Mouse (Mus musculus) embryonic stem cell, embryonic (primary cell): Measurements from ENCODE around the gene Cep57.

ENCODE experiments used
- CTCF ChIA-PET, 4 experiments: fragments of 300-600 bp in 2 of 4; fragments of 350-600 bp in 2 of 4; sonication (Branson Sonifier 250); formaldehyde crosslinking; loops; one replicate each; lab custom pipeline; 2022; ENCODE audit warnings: inconsistent platforms in 2 of 4; lab: Charles Lee
- POLR2A ChIA-PET, 4 experiments: fragments of 300-600 bp in 2 of 4; fragments of 350-600 bp in 2 of 4; sonication (Branson Sonifier 250); formaldehyde crosslinking; loops; one replicate each; lab custom pipeline; 2022; ENCODE audit warnings: antibody characterized with exemption in 4 of 4, inconsistent platforms in 1 of 4; lab: Charles Lee

Gene Cep57

DNA sequence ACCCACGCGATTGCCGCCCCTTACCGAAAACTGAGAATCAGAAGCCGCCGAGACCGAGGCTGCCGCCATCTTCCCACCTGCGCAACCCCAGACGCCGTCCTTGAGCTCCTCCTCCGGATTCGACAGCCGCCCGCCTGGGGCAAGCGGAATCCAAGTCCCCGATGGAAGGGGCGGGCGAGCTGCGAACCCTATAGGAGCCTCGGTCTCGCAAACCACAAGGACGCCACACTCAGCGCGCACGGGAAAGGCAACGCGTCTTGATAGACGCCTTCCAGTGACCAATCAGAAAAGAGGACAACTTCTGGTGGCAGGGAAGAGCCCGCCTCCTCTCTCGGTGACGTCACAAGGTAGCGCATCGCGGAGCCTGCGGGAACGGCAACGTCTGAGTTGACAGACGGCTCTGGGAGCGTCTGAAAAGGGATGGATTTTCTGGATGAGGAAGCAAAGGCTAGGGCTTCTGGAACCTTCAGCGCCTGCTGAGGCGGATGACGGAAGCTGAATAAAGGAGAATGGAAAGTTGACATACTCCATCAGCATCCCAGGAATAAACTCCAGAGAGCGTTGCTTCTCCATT lies at the start of gene Cep57:
Gene Cep57 (minus strand): TSS at position 276 of the 574 bp plus-strand sequence.
- POLR2A ChIA-PET, result interaction anchor here (0.6 to 8.5 kb wide), 71 partner anchors 8 to 1531 kb away, joined by 3 to 185 read pairs (median 5); partner anchors contain the start of genes Cwc15 (in 4 of the 4), Kdm4d (in 4 of the 4), Mtmr2 (in 3 of the 4) and Sesn3 (in 3 of the 4)

DNA sequence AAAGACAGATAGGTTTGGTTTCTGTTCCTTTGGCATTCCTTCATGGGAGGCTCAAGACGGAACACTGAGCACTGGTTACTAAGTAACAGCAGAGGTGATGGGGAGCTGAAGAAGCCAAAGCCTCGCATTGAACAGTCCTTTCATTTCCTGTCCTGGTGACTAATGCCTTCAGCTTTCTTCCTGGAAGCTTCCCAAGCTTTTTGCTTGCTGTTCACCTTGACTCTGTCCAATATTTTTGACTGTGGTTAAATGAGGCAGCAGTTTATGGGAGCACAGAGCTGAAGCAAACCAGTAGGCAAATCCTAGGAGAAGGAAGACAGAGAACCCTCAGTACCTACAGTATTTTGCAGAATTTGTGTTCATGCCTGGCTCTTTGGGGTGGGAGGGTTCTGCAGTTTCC lies 48.4 kb upstream of the Cep57 start:
- POLR2A ChIA-PET, result no interaction called here
- CTCF ChIA-PET, result interaction anchor here in 2 of 4 experiments (0.7 to 0.9 kb wide), 3 partner anchors 15 to 515 kb away, joined by 3 to 4 read pairs (median 3); no protein-coding TSS in a partner anchor

More for the DNA sequence above, at the start of gene Cep57:
- CTCF ChIA-PET, result interaction anchor here (0.5 to 1.4 kb wide), 6 partner anchors 17 to 596 kb away, joined by 3 to 4 read pairs (median 4); no protein-coding TSS in a partner anchor

DNA sequence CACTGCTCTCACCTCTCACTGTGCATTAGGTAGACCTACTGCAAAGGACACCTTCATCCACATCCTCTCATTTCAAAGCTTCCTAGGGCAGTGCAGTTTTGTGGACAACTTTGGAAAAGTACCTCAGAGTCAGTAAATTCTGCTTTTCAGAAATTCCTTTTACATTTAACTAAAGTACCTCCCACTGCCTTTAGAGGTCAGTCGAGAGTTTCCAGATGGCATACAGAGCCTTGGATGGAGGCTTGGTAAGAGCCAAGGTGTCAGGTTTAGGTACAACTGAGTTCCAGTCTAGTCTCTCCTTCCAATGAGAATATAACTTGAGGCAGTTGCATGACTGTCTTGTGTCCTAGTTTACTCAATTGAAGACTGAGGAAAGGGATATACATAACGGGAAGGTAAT lies 47.5 kb upstream of the Cep57 start:
- CTCF ChIA-PET, result interaction anchor here in 1 of 4 experiments (0.5 to 0.7 kb wide), 2 partner anchors 16 to 1158 kb away, joined by 3 to 4 read pairs; no protein-coding TSS in a partner anchor
- POLR2A ChIA-PET, result interaction anchor here in 1 of 4 experiments (0.7 kb wide), 1 partner anchor 25 kb away, joined by 5 read pairs; no protein-coding TSS in a partner anchor

DNA sequence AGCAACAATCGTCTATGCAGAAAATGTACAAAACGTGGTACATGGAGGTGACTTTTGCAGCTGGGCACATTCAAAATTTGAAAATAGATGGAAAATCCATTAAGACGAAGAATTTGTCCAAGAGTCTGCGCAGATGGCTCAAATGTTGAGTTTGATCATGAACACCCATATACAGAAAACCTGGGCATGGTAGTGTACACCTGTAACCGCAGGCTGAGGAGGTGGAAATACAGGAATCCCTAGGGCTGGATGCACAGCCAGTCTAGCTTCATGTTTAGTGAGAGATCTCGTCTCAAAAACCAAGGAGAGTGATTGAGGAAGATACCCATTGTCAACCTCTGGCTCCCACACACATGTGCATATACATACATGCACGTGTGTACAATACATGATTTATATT lies 44.7 kb upstream of the Cep57 start:
- ChIA-PET POLR2A (no interaction called here), CTCF (no interaction called here)

DNA sequence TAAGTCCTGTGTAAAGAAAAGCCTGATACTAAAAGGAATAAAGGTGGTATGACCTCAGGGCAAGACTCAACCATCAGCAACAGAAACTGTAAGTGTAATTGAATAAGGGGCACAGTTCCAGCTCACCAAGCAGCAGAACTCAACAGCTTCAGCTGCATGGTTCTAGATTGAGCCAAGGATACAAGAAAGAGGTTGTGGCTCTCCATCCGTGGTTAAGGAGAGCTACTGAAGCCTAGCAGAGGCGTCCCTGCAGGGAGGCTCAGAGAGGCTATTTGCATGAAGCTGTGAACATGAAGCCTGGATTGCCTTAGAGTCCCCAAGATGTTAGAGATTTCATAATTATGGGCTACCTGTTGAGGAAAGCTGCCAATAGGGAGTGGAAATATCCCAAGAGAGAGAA lies 40.7 kb upstream of the Cep57 start:
- CTCF ChIA-PET, result interaction anchor here in 3 of 4 experiments (0.5 to 1.8 kb wide), 4 partner anchors 19 to 123 kb away, joined by 3 to 8 read pairs (median 3); no protein-coding TSS in a partner anchor
- POLR2A ChIA-PET, result no interaction called here

DNA sequence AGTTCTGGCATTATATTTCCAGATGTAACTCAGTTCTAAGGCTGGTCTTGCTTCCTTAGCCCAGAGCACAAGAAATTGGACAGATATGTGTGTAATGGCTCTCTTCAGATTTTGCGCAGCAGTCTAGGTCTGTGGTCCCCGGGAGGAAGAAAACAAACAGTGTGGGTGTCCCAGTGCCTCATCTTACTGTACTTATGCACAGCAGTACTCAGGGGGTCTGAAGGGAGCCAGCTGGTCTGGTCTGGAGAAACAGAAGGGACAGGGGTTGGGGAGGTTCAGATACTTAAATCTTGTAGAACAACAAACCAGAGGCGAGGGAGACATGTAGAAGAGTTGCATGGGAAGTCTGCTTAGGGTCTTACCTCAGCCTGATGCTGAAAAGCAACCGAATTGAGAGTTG lies 29.9 kb upstream of the Cep57 start:
- POLR2A ChIA-PET, result no interaction called here
- CTCF ChIA-PET, result no interaction called here

DNA sequence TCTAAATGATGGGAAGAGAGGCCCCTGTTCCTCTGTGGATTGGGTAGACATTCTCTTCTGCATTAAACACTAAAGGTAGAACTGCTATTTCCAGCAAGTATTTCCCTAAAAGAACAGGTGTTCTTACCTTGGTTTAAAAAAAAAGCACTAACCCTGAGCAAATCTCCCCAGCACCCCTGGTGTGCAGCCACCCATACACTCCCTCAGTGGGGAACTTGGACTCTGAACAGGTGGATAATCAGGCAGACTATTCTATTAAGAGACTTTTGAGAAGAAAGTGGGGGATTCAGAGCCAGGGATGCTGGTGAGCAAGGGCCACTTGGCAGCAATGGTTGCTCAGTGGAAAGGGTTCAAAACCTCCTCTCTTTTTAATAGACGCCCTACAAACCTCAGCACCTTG lies 29.3 kb upstream of the Cep57 start:
- POLR2A ChIA-PET, result no interaction called here
- CTCF ChIA-PET, result no interaction called here

DNA sequence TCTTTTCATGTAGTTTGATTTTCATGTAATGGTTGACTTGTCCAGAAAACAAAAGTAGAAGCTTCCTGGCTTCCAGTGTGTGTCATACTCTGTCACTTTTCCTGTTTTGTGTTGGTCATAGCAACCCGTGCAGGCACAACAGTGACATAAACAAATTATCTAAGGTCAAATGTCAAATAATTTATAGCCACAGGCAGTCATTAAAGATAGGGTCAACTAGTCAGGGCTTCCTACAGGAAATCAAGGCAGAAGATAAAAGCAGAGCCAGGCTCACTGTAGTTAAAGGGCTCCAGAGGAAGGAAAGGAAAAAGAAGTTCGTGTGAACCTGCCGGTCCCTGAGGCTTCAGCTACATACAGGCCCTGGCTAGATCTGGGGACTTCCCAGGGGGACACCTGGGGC lies 27.0 kb upstream of the Cep57 start:
- POLR2A ChIA-PET, result interaction anchor here in 1 of 4 experiments (0.6 to 1.9 kb wide), 3 partner anchors 11 to 179 kb away, joined by 3 to 6 read pairs (median 4); partner anchors contain the start of genes Cep57 and Fam76b
- CTCF ChIA-PET, result interaction anchor here in 1 of 4 experiments (0.8 kb wide), 1 partner anchor 226 kb away, joined by 3 read pairs; no protein-coding TSS in a partner anchor

DNA sequence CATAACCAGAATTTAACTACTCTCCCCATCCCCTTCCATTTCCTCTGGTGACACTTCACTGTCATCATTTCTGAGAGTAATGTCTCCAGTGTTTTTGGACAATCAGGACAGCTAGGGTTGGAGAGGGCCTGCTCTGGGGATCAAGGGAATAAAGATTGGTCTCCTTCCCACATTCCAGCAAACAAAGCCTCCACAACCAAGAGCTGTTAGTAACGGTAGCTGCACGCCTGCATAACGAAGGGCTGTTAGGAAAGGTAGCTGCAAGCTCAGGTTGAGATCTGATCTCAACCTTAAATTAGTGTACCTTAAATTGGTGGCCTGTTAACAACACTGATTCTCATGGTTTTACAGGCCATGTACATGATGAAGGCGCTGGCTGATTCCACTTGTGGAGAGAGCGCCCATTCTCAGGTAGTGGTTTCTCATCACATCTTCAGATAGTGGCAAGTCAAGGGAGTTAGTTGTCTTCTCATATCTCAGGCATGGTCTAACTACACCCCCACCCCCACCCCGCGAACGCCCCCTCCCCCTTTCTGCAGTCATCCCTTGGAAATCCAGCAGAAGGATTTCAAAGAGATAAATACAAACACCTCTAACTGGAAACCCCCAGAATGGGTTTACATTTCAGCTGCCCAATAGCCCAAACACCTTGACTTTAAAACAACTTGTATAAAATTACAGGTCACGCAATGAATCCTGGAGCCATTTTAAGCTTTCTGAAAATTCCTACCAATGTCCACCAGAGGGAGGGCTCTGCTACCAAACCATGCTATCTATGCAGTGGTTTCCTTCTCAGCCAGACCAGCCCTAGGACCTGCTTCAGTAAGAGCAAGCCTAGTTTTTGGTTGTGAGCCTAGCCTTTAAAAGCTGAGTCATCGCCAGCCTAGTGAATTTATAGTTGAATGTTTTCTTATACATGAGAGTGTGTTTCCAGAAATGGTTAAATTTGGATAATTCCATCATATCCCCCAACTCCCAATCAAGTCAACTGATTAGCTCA lies 21.9 kb upstream of the Cep57 start:
- CTCF ChIA-PET, result interaction anchor here (0.5 to 1.6 kb wide), 15 partner anchors 18 to 543 kb away, joined by 3 to 6 read pairs (median 3); partner anchors contain the start of genes Fam76b (in 2 of the 4) and Cep57 (in 1 of the 4)
- POLR2A ChIA-PET, result interaction anchor here (0.6 to 15.2 kb wide), 10 partner anchors 21 to 652 kb away, joined by 3 to 185 read pairs (median 4); partner anchors contain the start of genes Cep57 (in 3 of the 4), Fam76b (in 3 of the 4), Cwc15 (in 2 of the 4) and Kdm4d (in 1 of the 4)

DNA sequence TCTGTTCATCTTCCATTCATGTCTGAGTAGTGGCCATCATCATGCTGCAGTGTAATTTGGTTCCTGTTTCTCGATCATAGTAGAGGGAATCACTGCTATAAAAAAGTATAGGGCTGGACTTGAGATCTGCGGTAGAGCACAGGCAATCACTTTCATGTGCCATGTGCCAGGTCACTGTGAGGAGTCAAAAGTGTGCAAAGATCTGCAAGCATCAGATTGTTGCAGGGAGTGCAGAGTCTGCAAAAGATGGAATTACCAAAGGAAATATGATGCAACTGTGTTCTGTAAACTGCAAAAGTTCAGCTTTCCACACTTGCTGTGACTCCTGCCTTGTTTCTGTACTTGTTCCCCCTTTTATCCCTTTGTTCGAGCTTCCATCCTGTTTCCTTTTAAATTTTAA lies 20.7 kb upstream of the Cep57 start:
- ChIA-PET CTCF (interaction anchor here in 1 of 4 experiments (0.6 kb wide), 1 partner anchor 167 kb away, joined by 3 read pairs; no protein-coding TSS in a partner anchor), POLR2A (interaction anchor here (0.5 to 15.2 kb wide), 9 partner anchors 20 to 535 kb away, joined by 3 to 185 read pairs (median 3); partner anchors contain the start of genes Cep57 (in 3 of the 4) and Fam76b (in 3 of the 4))

DNA sequence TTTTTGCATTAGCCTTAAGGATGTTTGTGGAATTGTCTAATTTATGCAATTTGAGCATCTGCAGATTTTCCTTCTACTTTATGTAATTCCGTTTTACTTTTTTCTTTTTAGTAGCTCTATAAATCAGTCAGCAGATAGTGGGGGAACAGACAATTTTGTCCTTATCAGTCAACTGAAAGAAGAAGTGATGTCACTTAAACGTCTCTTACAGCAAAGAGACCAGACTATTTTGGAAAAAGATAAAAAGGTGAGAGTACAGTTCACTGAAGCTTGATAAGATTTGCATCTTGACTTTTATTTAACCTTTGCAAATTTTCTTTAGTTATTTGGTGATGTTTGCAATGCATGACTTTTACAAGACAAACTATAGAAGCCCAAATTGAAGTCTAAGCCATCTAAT lies 9.8 kb upstream of the Cep57 start:
- POLR2A ChIA-PET, result interaction anchor here in 2 of 4 experiments (2.6 to 15.2 kb wide), 2 partner anchors 9 to 10 kb away, joined by 12 to 185 read pairs; partner anchors contain the start of genes Fam76b (in 2 of the 2) and Cep57 (in 1 of the 2)
- CTCF ChIA-PET, result no interaction called here

DNA sequence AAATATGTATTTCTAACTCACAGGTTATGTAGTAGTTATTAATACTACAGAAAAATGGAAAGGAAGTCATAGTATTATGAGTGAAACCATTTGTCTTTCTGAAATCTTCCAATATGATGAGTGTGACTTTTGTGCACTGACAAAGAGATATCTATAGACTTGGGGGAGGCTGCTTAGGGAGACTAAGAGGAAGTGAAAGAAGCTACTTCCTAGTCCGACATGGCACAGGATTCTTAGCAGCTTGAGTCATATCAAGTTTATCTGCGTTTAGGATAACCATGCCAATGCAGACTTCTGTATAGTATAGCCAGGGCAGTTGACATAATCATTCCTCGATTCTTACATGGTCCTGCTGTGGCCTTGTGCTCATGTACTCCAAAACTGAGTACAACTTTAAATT lies 8.3 kb upstream of the Cep57 start:
- CTCF ChIA-PET, result no interaction called here

DNA sequence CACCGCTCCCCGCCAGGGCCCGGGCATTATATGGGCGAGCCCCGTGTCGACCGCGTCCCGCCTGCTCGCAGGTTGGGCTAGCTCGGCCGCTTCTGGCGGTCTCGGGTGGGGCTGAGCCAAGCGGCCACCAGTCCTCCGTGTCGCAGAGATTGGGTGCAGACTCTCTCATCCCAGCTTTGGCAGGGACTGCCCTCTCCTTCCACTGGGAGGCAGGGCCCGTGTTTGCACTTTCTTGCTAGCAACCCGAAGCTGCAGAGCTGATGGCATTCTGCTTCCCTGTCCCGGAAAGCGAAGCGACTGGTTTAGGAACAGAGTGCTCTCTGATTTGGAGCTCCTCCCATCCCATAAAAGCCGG lies 1.2 kb upstream of the Cep57 start:
- CTCF ChIA-PET, result interaction anchor here in 3 of 4 experiments (0.5 to 1.4 kb wide), 6 partner anchors 20 to 597 kb away, joined by 3 to 6 read pairs (median 4); no protein-coding TSS in a partner anchor
- POLR2A ChIA-PET, result interaction anchor here (0.5 to 8.5 kb wide), 69 partner anchors 8 to 1530 kb away, joined by 3 to 185 read pairs (median 5); partner anchors contain the start of genes Cwc15 (in 3 of the 4), Kdm4d (in 3 of the 4), Mtmr2 (in 3 of the 4) and Sesn3 (in 3 of the 4)

More for the DNA sequence above, 8.3 kb upstream of the Cep57 start:
- POLR2A ChIA-PET, result interaction anchor here in 3 of 4 experiments (0.5 to 15.2 kb wide), 5 partner anchors 8 to 24 kb away, joined by 3 to 185 read pairs (median 5); partner anchors contain the start of genes Fam76b (in 2 of the 3) and Cep57 (in 1 of the 3)

DNA sequence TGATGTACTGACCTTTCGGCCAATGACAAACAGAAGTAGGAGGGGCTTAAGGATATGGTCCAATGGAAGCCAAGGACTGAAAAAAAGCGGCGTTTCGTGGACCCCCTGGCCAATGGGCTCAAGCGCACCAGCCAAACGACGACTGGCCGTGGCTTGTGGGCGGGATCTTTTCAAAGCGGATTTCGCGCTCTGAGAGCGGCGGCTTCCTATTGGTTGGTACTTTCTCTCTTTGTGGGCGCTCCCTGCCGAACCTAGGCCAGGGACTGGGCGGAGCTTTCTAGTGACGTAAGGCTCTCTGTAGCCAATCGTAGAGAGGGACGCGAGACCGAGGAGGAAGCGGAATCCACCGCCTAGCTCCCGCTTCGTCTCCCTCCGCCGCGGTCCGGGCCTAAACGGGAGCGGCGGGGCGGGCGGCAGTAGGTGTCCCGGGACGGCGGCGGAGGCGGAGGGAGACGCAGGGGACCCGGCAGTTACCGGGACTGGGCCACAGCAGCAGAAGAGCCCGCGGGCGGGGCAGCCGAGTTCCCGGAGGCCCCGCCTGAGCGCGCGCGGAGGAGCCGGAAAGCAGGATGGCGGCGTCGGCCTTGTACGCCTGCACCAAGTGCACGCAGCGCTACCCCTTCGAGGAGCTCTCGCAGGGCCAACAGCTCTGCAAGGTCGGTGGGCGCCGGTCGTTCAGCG lies 639 bp upstream of the Cep57 start, which contains the start of gene Fam76b:
Gene Fam76b (plus strand): TSS at position 311 of the 681 bp plus-strand sequence.
- ChIA-PET CTCF (interaction anchor here (0.5 to 1.4 kb wide), 8 partner anchors 18 to 596 kb away, joined by 3 to 6 read pairs (median 3); no protein-coding TSS in a partner anchor), POLR2A (interaction anchor here (0.5 to 8.5 kb wide), 83 partner anchors 9 to 1530 kb away, joined by 3 to 185 read pairs (median 5); partner anchors contain the start of genes Cwc15 (in 4 of the 4), Kdm4d (in 4 of the 4), Mtmr2 (in 3 of the 4) and Sesn3 (in 3 of the 4))

DNA sequence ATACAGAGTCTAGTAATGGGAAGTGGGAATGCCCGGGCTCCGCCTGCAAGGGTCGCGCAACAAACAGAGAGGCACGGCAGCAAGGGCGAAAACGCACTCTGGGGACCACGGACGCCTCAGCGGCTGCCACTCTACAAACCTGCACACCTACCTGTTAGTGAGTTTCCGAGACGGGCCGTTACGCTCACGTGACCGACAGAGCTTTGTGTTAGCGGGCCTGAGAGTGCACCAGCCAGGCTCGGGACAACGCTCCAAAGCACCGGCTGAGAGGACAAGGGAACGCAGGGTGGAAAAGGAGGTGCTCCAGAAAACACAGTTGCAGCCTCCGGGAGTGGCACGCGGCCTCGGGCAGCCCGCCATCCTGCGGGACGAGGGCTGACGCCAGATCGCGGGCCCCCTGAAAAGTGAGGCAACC lies 509 bp downstream of the Cep57 start:
- CTCF ChIA-PET, result interaction anchor here in 2 of 4 experiments (1.0 to 1.4 kb wide), 2 partner anchors 22 to 23 kb away, joined by 4 read pairs; no protein-coding TSS in a partner anchor
- POLR2A ChIA-PET, result interaction anchor here in 3 of 4 experiments (0.6 to 8.5 kb wide), 34 partner anchors 8 to 1531 kb away, joined by 3 to 185 read pairs (median 10); partner anchors contain the start of genes Cwc15 (in 3 of the 3), Kdm4d (in 3 of the 3), Mtmr2 (in 3 of the 3) and Sesn3 (in 2 of the 3)

DNA sequence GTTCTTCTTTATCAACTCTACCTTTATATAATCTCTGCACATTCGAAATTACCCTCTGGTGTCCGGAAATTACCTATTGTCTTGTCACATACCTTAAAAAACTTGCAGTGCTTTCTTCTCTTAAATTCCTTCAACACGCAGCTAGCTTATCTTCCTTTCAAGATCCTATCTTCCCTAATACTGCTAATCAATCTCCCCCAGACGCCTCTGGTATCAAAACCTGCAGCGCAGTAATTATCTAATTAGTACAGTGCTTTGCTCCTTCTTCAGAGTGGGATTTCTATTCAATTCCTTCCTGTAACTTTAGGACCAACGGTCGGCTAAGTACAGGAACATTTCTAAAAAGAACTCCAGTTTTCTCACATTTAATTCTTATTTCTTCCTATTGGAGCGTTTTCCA lies 1.0 kb downstream of the Cep57 start:
- ChIA-PET POLR2A (interaction anchor here in 3 of 4 experiments (0.6 to 8.5 kb wide), 25 partner anchors 7 to 1532 kb away, joined by 3 to 185 read pairs (median 14); partner anchors contain the start of genes Mtmr2 (in 3 of the 3), Sesn3 (in 2 of the 3) and Cep295 (in 1 of the 3)), CTCF (interaction anchor here in 2 of 4 experiments (0.6 to 1.0 kb wide), 2 partner anchors 23 to 280 kb away, joined by 3 to 4 read pairs; no protein-coding TSS in a partner anchor)
